Mouse (Mus musculus): ENCODE measurements around the gene Crk.

Crk gene

DNA sequence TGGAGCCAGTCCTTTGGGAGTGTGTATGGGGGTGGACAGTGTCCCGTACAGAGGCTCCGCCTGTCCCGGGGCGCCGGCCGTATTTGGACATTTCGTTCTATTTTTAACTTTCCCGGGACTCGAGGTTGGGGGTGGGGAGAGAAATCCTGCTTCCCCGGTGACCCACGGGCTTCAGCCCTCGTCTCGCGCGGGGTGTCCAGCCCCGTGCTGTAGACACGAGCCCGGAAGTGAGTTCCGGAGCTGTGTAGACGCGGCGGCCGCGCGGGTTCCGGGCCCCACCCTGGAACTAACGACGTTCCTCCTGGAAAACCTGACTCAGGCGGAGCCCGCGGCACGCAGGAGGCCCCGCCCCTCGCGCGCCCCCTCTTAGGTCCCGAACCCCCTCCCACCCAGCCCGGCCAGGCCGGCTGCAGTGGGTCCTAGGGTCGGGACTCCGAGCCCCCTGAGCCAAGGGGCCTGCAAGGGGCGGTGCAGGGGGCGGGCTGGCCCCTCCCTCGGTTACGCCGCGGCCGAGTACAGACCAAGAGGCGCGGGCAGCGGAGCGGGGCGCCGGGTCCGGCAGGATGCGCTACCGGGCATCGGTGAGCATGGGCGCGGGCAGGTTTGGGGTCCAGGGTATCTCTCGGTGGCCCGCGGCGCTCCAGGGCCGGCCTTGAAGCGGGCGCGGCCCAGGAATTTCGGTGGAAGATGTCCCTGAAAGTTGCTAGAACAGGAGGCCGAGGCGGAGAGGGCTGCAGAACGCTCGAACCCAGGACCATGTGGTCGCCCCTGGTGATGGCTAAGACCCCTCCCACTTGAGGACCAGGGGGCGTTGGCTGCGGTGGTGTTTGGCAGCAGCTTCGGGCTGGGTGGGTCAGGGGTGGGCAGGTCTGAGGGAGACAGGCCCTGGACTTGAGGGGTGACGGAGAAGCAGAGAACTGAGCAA is 23.2 kb upstream of the Crk start:
- peak; percentile 27 to 49 for DNase-seq (ENCODE audit: low spot score in 2 of 2)

DNA sequence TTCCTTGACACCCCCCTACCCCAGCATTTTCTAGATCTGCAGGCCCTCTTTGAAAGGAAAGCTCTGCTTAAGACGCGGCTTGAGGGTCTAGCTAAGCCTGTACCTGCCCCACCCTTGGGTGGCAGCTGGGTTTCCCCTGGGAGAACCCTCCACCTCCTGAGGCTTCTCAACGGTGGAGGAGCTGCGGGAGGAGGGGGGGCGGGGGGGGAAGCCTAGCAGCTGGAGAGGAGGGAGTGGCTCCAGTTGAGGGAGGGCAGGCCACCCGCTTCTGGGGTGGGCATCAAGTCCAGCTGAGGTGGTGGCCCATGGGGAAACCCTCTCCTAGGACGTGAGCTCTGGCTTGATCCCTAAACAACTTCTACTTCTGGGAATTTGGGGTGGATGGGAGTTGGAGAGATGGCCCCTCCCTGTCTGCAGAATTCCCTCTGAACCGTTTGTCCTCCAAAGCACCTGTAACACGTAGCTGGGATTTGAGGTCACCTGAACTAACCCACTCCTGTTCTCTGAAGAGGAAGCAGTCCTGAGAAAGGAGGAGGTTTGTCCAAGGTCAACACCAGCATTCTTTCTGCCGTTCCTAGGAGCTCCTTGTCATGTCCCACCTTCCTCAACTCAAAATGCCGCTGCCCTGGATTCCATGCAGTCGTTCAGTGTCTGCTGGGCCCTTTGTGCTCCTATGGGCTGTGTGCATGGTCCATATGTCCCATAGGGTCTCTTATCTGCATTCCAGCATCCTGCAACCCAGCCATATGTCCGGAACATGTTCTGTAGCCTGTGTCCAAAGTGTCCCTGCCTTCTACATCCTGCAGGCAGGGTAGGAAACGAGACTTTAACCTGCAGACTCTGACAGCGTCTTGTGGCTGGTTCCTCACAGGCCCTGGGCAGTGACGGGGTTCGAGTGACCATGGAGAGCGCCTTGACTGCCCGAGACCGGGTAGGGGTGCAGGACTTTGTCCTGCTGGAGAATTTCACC is 22.2 kb upstream of the Crk start:
- DNase-seq (ENCODE audit: low spot score in 2 of 2) = no peak

DNA sequence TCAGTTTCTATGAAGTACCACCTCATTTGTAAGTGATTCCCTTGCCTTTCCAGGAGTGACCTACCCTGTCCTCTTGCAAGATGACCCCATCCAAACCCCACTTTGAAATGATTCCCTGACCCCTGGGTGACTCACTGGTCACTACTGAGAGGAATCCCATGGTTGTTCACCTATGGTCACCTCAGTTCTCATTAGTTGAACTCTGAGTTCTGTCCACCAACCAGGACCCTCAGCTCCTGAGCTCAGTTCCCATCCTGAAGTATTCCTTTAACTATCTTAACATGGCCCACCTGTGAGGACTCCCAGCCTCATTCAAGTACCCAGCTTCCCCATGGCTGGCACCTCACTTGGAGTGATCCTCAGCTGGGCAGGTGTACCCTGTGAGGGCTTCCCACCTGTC is 21.2 kb upstream of the Crk start:
- DNase-seq (ENCODE audit: low spot score in 2 of 2) = no peak

DNA sequence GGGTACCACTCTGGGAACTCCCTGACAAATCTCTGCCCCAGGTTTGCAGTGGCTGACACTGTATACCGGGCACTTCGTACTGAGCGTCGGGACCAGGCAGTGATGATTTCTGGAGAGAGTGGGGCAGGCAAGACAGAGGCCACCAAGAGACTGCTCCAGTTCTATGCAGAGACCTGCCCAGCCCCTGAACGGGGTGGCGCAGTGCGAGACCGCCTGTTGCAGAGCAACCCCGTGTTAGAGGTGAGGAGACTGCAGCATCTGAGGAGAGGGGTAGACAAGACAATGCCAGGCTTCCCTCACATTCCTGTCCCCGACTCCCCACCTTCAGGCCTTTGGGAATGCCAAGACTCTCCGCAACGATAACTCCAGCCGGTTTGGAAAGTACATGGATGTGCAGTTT is 20.7 kb upstream of the Crk start:
- DNase-seq (ENCODE audit: low spot score in 2 of 2) = no peak

DNA sequence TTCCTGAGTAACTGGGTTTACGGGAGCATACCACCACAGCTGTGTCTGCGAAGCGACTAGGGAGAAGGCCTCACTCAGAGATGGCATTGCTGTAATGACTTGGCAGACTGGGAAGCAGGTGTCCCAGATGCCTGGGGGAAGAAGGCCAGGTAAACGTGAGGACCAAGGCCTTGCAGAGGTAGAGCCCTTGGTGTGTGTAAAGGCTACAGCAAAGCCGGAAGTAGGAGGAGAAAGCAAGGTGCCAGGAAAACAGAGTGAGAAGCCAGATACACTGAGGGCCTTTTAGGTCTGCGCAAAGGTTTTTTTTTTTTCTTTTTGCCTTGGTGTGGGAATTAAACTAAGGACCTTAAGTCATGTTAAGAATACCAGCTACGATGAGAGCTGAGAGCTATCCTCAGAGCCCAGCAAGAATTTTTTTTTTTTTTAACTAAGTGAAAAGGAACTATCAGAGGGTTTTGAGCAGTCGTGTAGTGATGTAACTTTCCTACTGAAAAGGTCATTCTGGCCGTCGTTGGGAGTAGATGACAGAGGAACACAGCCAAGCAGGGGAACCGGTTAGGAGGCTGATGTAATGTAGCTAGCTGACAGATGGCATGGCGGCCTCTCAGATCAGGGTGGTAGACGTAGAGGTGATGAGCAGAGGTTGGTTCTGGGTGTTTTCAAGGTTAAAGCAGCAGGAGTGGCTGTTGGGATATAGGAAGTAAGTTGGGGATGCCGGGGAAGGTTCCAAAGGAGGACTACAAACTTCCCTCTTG is 19.9 kb upstream of the Crk start:
- DNase-seq (ENCODE audit: low spot score in 2 of 2) = no peak

DNA sequence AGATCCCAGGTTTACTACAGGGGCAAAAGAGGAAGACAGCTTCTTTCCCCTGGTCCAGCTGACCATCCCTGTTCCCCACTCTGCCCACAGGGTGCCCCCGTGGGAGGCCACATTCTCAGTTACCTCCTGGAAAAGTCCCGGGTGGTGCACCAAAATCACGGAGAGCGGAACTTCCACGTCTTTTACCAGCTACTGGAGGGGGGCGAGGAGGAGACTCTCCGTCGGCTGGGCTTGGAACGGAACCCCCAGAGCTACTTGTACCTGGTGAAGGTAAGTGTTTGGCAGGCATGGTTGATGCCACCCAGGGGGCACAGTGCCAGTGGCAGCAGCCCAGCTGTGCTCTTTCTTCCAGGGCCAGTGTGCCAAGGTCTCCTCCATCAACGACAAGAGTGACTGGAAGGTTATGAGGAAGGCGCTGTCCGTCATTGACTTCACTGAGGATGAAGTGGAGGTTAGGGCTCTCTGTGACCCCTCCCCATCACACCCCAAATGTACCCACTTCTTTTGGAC is 18.9 kb upstream of the Crk start:
- no peak for DNase-seq (ENCODE audit: low spot score in 2 of 2)

DNA sequence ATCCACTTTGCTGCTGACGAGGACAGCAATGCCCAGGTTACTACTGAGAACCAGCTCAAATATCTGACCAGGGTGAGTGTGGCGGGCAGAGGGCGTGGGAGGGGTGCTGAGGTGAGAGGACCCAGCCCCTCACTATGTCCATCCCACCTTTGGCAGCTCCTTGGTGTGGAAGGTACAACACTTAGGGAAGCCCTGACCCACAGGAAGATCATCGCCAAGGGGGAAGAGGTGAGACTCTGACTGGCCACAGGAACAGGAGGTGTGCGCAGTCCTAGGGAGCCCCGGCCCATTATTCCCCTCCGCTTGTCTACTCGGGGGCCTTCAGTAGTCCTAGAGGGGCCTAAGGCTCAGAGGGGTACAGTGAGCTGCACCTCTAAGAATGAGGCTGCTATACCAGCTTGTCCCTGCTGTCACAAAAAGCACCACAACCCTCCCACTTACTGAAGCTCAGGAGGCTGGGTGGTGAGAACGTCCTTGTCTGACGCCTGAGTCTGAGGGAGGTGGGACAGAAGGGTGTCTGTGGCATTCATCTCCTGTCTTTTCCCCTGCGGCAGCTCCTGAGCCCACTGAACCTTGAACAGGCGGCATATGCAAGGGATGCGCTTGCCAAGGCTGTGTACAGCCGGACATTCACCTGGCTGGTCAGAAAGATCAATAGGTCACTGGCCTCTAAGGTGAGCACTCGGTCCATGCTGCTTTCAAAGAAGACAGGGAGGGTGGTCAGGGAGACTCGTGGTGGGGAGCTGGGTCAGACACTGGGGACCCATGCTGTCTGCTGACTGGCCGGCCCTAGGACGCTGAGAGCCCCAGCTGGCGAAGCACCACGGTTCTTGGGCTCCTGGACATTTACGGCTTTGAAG is 17.9 kb upstream of the Crk start:
- no peak for DNase-seq (ENCODE audit: low spot score in 2 of 2)

DNA sequence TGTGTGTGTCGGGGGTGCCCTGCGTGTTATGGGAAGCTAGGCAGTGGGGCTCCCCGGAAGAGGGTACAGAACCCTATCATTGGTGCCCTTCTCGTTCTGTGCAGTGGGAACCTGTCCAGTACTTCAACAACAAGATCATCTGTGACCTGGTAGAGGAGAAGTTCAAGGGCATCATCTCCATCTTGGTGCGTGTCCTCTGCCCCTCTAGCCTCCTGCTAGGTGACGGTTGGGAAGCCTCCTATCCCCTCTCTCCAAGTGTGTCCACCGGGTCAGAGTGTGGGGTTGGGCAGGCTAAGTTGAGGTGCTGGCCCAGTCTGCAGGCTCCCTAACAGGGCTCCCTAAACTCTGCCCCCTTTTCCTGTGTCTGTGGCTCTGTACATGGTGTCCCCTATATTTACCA is 16.9 kb upstream of the Crk start:
- DNase-seq (ENCODE audit: low spot score in 2 of 2) = no peak

DNA sequence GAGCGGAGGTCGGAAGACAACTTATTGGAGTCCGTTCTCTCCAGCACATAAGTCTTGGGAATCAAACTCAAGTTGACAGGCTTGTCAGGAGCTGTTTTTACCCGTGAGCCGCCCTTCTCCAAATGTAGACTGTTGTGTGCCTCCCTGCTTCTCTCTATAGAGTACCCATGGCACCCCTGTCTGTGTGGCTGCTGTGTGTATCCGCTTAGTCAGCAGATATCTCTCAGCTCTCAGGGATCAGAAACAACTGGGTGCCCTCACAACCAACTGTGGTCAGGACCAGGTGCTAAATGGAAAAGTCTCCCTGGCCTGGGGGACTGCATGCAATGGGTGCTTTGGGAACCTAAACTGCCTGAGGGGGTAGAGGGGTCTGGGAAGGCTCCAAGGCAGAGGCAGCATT is 12.8 kb upstream of the Crk start:
- no peak for DNase-seq (ENCODE audit: low spot score in 2 of 2)

DNA sequence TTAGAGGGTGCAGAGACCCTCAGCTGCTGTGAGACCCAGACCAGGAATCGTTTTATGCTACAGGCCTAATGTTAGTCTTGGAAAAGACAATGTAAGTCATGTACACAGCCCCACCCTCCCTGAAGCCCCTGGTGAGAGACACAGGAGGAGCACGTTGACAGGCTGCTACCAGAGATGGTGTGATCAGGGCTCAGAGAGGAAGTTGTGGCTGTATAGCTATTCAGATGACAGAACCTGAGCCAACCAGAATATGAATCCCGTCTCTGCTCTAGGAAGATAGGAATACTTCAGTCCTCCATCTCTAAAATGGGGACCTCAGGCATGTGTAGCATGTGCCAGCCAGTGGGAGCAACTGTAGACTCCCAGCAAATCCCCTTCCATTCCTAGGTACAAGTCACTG is 10.4 kb upstream of the Crk start:
- no peak for DNase-seq (ENCODE audit: low spot score in 2 of 2)

DNA sequence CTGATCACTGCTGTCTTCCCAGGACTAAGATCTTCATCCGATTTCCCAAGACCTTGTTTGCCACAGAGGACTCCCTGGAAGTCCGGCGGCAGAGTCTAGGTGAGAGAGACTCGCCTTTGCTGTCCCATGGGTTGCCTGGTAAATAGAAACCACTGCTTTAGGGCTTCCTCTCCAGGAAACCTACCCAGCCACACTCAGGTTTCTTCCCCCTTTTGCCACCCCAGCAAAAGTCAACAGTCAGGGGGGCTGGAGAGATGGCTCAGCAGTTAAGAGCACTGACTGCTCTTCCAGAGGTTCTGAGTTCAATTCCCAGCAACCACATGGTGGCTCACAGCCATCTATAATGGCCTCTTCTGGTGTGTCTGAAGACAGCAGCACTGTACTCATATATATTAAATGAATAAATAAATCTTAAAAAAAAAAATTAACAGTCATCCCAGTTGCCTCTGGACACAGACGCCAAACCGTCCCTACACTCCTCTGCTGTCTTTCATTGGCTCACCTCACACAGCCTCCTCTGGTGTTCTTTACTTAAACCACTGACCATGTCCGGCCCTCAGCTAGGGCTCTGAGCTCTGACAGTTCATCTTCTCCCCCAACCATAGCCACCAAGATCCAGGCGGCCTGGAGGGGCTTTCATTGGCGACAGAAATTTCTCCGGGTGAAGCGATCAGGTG is 9.7 kb upstream of the Crk start:
- DNase-seq (ENCODE audit: low spot score in 2 of 2) = no peak

DNA sequence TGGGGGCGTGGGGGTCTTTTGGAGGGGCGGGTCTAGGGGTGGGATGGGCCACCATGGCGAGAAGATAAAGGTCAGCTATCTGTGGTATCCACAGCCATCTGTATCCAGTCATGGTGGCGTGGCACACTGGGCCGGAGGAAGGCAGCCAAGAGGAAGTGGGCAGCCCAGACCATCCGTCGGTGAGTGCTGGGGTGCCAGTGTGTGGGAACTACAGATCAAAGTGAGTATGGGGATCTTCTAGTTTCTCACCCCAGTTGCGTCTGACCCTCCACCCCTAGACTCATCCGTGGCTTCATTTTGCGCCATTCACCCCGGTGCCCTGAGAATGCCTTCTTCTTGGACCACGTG is 9.2 kb upstream of the Crk start:
- DNase-seq (ENCODE audit: low spot score in 2 of 2) = no peak

DNA sequence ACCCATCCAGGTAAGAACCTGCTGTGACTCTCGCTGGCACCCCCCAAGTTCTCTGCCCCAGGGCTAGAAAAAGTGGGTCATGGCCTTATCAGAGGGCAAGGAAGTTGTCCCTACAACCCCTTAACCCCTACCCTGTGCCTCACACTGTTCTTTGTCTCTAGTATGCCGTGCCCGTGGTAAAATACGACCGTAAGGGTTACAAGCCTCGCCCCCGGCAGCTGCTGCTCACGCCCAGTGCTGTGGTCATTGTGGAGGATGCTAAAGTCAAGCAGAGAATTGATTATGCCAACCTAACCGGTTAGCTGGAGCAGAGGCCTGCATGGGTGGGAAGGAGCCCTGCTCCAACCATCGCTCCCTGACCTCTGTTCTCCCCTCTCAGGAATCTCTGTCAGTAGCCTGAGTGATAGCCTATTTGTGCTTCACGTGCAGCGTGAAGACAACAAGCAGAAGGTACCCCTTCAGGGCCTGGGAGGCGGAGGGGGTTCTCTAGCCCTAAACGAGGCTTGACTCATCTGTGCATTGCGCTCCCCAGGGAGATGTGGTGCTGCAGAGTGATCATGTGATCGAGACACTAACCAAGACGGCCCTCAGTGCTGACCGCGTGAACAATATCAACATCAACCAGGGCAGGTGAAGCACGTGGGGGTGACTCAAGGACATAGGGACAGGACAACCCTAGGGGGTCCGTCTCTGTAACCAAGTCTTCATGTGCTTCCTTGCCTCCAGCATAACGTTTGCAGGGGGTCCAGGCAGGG is 7.5 kb upstream of the Crk start:
- no peak for DNase-seq (ENCODE audit: low spot score in 2 of 2)

DNA sequence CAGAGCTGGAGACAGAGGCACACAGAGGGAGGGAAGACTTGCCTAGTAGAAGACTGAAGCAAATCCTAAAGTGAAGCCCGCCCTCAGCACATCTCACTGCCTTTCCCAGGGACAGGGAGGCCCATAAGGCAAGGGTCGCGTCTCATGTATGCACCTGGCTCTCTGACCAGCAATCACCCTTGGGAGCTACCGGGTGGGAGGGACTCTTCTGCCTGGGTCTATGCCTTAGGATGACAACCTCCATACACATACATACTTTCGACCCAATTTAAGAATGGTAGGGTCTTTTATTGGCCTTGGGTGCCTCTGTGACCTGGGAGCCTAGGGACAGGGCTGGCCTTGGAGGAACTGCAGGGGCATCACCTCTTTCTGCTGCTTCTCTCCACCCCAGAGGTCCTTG is 5.6 kb upstream of the Crk start:
- no peak for DNase-seq (ENCODE audit: low spot score in 2 of 2)

DNA sequence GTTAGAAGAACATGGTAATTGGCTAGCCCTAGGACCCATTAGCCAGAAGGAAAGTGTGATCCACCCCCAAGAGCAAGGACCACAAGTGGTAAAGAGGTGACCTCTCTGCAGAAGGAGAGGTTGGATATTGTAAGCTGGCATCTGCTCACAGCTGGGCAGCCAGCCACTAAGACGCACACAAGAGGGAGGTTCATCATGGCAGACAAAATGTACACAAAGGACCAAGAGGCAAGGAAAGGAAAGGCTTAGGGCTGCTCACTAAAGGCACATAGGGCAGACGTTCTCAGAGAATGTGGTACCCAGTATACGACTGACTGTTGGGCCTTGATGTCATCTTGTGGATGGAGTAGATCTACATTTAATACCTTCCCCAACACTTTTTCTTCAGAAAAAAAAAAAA is 4.2 kb upstream of the Crk start:
- no peak for DNase-seq (ENCODE audit: low spot score in 2 of 2)

DNA sequence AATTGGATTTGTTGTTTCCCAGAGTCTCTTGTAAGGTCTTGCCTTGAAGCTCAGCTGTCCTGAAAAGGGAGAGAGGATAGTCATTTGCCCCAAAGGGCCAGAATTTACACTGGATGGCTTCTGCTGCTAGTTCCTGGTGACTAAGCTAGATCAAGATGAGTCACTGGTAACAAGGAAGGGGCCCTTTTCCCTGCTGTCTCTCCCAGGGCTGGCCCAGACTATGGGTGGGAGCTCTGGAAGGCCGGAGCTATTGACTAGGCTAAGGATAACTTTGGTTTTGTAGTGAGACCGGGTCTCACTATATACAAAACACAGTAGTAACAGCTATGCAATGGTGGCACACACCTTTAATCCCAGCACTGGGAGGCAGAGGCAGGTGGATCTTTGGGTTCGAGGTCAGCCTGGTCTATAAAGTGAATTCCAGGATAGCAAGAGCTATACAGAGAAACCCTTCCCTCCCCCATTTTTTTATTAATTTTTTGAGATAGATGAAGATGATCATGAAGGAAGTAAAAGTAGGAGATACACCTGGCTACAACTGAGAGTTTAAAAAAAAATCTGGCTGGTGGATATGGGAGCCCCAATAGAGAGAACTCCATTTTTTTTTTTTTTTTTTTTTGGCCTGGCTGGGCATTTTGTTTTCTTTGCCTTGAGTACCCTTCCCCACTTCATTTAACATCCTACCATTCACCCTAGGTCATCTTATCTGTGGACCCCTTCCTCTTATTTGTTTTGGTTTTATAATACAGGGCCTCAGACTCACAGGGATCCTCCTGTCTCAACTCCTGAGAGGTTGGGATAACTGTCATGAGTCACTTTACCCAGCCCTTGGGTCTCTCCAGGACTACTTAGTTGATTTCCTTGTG is 945 bp upstream of the Crk start:
- DNase-seq (ENCODE audit: low spot score in 2 of 2) = no peak

DNA sequence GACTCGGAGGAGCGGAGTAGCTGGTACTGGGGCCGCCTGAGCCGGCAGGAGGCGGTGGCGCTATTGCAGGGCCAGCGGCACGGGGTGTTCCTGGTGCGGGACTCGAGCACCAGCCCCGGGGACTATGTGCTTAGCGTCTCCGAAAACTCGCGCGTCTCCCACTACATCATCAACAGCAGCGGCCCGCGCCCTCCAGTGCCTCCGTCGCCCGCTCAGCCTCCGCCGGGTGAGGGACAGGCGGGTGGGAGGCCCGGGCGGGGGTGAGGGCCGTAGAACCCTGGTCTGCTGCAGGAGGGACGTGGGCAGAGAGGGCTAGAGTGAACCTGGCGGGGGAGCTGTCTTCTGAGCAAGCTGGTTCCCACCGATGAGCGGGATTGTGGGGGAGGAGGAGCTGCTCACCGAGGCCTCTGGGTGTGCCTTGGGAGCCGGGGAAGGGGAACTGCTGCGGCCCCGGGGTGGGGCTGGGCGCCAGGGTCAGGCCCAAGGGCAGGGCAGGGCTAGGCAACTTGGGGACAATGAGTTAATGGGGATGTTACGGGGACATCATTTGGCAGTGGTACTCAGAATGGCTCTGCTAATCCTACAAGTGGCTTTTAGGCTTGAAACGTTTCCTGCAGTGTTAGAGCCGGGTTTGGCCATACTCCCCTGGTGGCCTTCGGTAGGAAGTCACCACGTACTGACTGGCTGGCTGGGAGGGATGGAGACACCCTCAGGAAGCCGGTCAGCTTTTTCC is 546 bp downstream of the Crk start:
- DNase-seq (ENCODE audit: low spot score in 2 of 2) = no peak

DNA sequence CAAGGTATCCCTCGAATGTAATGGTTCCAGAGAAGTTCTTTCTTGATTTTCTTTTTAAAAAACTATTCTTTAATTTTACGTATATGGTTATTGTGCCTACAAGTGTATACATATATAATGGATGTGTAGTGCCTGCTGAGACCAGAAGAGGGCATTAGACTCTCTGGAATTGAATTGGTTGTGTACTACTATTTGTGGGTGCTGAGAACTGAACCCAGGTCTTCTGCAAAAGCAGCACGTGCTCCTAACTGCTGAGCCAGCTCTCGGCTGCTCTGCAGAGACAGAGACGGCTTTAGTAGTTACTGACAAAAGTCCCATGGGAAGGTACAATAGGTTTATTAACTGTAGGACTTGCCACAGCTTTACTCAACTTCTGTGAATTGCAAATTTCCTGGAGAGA is 5.4 kb downstream of the Crk start:
- no peak for DNase-seq (ENCODE audit: low spot score in 2 of 2)

Data from thymus, postnatal 10 days (tissue).